Mouse (Mus musculus) forebrain, embryonic 13.5 days (tissue): ENCODE measurements around the gene Gm20661. TPM values are rescaled to one million over a fixed set of nuclear protein-coding genes. Genes with fewer than 3 reads are reported as not detected.

Experiments used
- ATAC-seq: fragments of 200-750 bp; cut with Nextera tagmentation; 2 replicates; pipeline ENCODE4 v1.8.0; 2017
- H3K27ac ChIP-seq: fragments of 300-500 bp; sonication (generic); 2 replicates; pipeline ENCODE4 v1.5.1; 2015; ENCODE audit warnings: inconsistent platforms, mild to moderate bottlenecking, moderate library complexity
- H3K27me3 ChIP-seq: fragments of 300-500 bp; sonication (generic); 2 replicates; pipeline ENCODE4 v1.6.1; 2015; ENCODE audit warnings: mild to moderate bottlenecking, inconsistent platforms
- H3K36me3 ChIP-seq: fragments of 300-500 bp; sonication (generic); 2 replicates; pipeline ENCODE4 v1.6.1; 2015; ENCODE audit warnings: mild to moderate bottlenecking, inconsistent platforms; ENCODE audit not compliant: poor library complexity, severe bottlenecking
- H3K4me1 ChIP-seq: fragments of 300-500 bp; sonication (generic); 2 replicates; pipeline ENCODE4 v1.6.1; 2015; ENCODE audit warnings: inconsistent platforms
- H3K4me2 ChIP-seq: fragments of 300-500 bp; sonication (generic); 2 replicates; pipeline ENCODE4 v1.6.1; 2015; ENCODE audit warnings: inconsistent platforms, mild to moderate bottlenecking, moderate library complexity
- H3K4me3 ChIP-seq: fragments of 300-500 bp; sonication (generic); 2 replicates; pipeline ENCODE4 v1.5.1; 2015; ENCODE audit warnings: mild to moderate bottlenecking, inconsistent platforms
- H3K9ac ChIP-seq: fragments of 300-500 bp; sonication (generic); 2 replicates; pipeline ENCODE4 v1.6.1; 2015; ENCODE audit warnings: mild to moderate bottlenecking, inconsistent platforms
- H3K9me3 ChIP-seq: fragments of 300-500 bp; sonication (generic); replicated peaks from 2 replicates; pipeline ENCODE4 v1.6.1; 2016; ENCODE audit warnings: inconsistent platforms
- WGBS: fragments of 180-500 bp; shearing (Covaris S2); methylation state at CpG from one replicate; pipeline ENCODE4 v1.1.7; 2015; 5-methylcytosine and 5-hydroxymethylcytosine counted together
- polyA plus RNA-seq: library from polyadenylated mRNA; unstranded; fragments of >200 nt; fragmentation: Nextera tagmentation; extraction: Ambion mirVana; gene quantifications from 2 replicates; pipeline ENCODE4 v1.2.1, GENCODE M21; 2015

Gene Gm20661
- polyA plus RNA-seq, 1 experiment from 2014 or later = 0.44 TPM

- Histone ChIP-seq H3K4me3 (no peak overlapping the region), H3K4me1 (no peaks in the 10 kb centered on the region), H3K27ac (no peak overlapping the region), H3K36me3 (peaks cover 38% of the 10 kb centered on the region), H3K27me3 (no peaks in the 10 kb centered on the region), H3K9ac (no peak overlapping the region), H3K9me3 (no peaks in the 10 kb centered on the region), H3K4me2 (no peak overlapping the region)
- 88% methylated on average over 8 of the region's 8 CpGs for WGBS
- ATAC-seq = no peak
Observed at GRCm38 (mm10) chr9:107971690-107972541, 10.9 kb upstream of the Gm20661 start.

DNA sequence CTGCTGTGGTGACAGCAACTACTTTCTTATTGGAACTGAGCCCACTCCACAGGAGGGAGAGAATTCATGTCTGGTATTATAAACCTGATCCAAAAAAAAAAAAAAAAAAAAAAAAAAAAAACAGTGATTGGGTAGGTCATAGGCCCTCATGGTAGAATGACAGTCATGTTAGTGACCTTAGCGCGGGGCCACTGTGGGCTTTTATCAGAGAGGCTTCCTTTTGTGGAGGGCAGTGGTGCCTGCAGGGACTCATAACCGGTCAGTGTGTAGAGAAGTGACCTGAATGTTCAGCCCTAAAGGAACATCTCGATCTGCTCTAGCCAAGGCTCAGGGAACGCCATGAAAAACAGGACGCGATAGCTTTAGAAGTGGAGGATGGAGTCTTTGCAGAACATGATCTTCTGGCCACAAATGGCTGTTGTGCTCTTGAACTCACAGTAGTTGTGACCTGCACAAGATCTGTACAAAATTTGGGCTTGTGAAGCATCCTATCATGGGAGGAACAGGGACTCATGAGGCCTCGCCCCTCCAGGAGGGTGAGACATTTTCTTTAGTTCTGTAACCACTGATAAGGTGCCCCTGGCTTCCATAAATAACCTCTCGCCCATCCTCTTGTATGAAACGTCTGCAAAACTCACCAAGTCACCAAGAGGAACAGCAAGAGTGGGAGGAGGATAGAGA, 8.2 kb upstream of the Gm20661 start:
- Histone ChIP-seq H3K4me1 (no peaks in the 10 kb centered on the region), H3K9me3 (no peaks in the 10 kb centered on the region)

GRCm38 (mm10) chr9:107975399-107976386, 7.2 kb upstream of the Gm20661 start, which contains the start of gene Uba7:
Gene Uba7, plus strand, starts transcription at chr9:107975505.
- H3K9ac ChIP-seq = no peak within 1 kb of the TSS
- no peaks in the 10 kb centered on the region for H3K4me1 ChIP-seq
- no peak for ATAC-seq
- no peaks in the 10 kb centered on the region for H3K9me3 ChIP-seq
- H3K27me3 ChIP-seq = no peaks in the 10 kb centered on the region
- H3K4me3 ChIP-seq = no peak within 1 kb of the TSS
- no peak within 1 kb of the TSS for H3K27ac ChIP-seq
- peaks cover 13% of the 10 kb centered on the region for H3K36me3 ChIP-seq
- WGBS = 73% methylated on average over 12 of the region's 12 CpGs
- no peak within 1 kb of the TSS for H3K4me2 ChIP-seq

More for the DNA sequence above, 8.2 kb upstream of the Gm20661 start:
- no peak overlapping the region for H3K4me3 ChIP-seq
- WGBS = 88% methylated on average over 10 of the region's 10 CpGs
- ATAC-seq = no peak
- H3K27ac ChIP-seq = no peak overlapping the region
- H3K9ac ChIP-seq = no peak overlapping the region
- no peak overlapping the region for H3K4me2 ChIP-seq
- no peaks in the 10 kb centered on the region for H3K27me3 ChIP-seq
- peaks cover 24% of the 10 kb centered on the region for H3K36me3 ChIP-seq

DNA sequence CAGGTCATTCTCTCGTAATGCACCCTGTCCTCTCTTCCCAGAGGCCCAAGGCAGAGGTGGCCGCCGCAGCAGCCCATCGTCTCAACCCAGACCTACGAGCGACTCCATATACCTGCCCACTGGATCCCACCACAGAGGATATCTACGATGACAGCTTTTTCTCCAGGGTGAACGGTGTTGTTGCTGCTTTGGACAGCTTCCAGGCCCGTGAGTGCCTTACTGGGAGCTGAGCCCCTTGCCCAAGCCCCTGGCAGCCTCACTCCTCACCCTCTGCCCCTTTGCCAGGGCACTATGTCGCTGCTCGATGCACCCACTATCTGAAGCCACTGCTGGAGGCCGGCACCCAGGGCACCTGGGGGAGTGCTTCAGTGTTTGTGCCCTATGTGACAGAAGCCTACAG, 4.0 kb upstream of the Gm20661 start:
- no peak for ATAC-seq
- H3K4me3 ChIP-seq = no peak overlapping the region
- H3K27me3 ChIP-seq = peaks cover under 1% of the 10 kb centered on the region; the same call in 1 of the 2 replicates
- 85% methylated on average over 12 of the region's 12 CpGs for WGBS
- H3K9ac ChIP-seq = no peak overlapping the region
- H3K27ac ChIP-seq = no peak overlapping the region
- peaks cover 25% of the 10 kb centered on the region for H3K4me1 ChIP-seq
- H3K4me2 ChIP-seq = no peak overlapping the region
- no peaks in the 10 kb centered on the region for H3K9me3 ChIP-seq
- H3K36me3 ChIP-seq = no peaks in the 10 kb centered on the region

DNA sequence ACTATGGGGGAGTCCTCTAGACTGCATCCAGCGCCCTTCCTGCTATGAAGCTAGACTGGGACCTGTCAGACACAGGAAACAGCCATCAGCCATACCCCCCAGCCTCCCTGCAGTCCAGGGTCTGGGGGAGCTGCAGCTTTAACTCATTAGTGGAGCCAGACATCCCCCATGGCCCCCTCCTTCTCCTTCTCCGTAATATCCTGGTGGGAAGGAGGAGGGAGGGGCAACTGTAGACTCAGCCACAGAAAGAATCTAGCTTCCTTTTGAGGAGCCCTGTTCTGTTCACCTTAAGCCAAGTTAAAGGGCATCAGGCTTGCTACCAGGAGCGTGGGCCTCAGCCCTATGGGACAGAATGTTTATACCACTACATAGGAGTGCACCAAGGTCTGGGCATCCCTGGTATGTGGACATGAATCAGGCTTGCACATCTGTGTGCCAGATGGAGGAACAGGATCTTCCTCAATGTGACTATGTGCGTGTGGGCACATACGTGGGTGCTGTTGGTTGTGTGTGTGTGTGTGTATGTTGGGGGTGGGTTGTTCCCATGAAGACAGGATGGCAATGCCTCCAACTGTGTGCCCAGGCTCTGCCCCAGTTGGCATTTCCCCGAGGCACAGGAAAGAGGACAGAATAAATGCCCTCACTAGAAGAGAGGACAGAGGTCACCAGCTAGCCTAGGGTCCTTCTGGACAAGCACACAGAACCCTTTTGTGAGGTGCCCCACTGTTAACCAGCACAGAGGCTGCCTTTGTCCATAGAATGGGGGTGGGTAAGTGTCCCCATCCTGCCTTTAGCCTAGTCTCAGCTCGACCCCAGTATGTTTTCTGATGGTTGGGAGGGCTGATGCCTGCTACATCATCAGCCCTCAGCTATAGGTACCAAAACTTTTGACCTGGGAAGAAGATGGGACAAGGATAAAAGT, 913 bp upstream of the Gm20661 start:
- peak overlapping the region; percentile 40; the same call in 1 of the 2 replicates for H3K27ac ChIP-seq
- no peak overlapping the region for H3K4me3 ChIP-seq
- H3K27me3 ChIP-seq = peaks cover 16% of the 10 kb centered on the region
- no peaks in the 10 kb centered on the region for H3K9me3 ChIP-seq
- no peak for ATAC-seq
- H3K36me3 ChIP-seq = no peaks in the 10 kb centered on the region
- H3K9ac ChIP-seq = no peak overlapping the region; the same call in 1 of the 2 replicates
- H3K4me1 ChIP-seq = peaks cover 42% of the 10 kb centered on the region
- WGBS = 60% methylated on average over 7 of the region's 7 CpGs
- peak overlapping the region; percentile 8; the same call in 1 of the 2 replicates for H3K4me2 ChIP-seq

GRCm38 (mm10) chr9:107983421-107983890, 598 bp downstream of the Gm20661 start:
- WGBS = 43% methylated on average over 4 of the region's 4 CpGs
- Histone ChIP-seq H3K27ac (no peak overlapping the region; the same call in 1 of the 2 replicates), H3K9ac (no peak overlapping the region), H3K27me3 (peaks cover 21% of the 10 kb centered on the region), H3K4me2 (no peak overlapping the region), H3K36me3 (no peaks in the 10 kb centered on the region), H3K9me3 (no peaks in the 10 kb centered on the region), H3K4me3 (no peak overlapping the region), H3K4me1 (peaks cover 42% of the 10 kb centered on the region)
- ATAC-seq = no peak

DNA sequence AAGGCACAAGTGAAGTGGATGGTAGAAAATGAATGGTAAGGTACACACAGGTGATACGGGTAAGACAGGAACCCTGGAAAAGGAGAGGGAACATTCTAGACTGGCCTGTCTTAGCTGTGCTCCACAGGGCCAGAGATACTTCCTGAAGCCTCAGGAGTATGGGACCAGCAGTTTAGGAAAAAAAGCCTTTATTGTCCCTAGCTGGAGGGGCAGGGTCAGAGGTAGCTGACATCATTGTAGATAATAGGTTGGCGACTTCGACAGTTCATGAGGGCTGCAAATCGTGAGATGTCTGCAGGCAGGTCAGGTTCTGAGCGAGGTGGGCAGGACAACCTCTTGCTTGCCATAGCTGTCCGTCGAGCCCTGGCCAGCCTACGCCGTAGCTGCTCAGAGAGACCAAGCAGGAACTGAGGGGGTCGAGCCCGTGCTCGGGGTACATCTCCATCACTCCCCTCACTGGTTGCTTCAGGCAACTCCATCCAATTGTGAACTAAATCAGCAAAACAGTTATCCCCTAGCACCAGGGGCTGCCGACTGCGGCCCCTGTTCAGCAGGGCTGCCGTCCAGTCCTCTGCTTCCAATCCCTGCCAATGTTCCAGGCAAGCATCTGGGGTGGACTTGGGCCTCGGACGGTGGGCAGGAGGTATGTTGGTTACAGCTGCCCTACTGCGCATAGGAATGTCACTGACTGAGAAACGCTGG, 1.3 kb downstream of the Gm20661 start:
- peaks cover 42% of the 10 kb centered on the region for H3K4me1 ChIP-seq
- no peak overlapping the region for H3K27ac ChIP-seq
- no peaks in the 10 kb centered on the region for H3K9me3 ChIP-seq
- 0 out of 2 replicates have a peak overlapping the region, but pooled peaks have one; percentile 58 for H3K9ac ChIP-seq
- H3K4me3 ChIP-seq = peak overlapping the region; percentile 60
- peak overlapping the region; percentile 89 for H3K4me2 ChIP-seq
- peaks cover 21% of the 10 kb centered on the region for H3K27me3 ChIP-seq
- ATAC-seq = no peak
- no peaks in the 10 kb centered on the region for H3K36me3 ChIP-seq
- WGBS = 83% methylated on average over 19 of the region's 19 CpGs

DNA sequence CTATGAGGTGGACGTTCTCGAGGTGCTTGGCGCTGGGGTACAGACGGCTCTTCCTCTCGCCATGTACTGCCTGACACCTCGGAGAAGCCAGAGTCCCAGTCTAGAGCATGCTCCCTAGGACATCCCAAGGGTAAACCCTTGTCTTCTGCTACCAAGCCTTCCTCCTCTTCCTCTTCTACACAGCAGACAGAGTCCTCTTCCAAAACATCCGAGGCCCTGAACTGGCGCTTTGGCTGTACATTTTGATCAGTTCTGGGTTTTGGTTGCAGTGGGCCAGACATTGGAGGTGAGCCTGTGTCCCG, 1.8 kb downstream of the Gm20661 start:
- no peaks in the 10 kb centered on the region for H3K36me3 ChIP-seq
- H3K4me2 ChIP-seq = peak overlapping the region; percentile 89
- peak overlapping the region; percentile 58; the same call in 1 of the 2 replicates for H3K9ac ChIP-seq
- WGBS = 80% methylated on average over 9 of the region's 9 CpGs
- no peak for ATAC-seq
- H3K4me1 ChIP-seq = peaks cover 42% of the 10 kb centered on the region
- peak overlapping the region; percentile 60 for H3K4me3 ChIP-seq
- H3K27me3 ChIP-seq = peaks cover 21% of the 10 kb centered on the region
- H3K9me3 ChIP-seq = no peaks in the 10 kb centered on the region
- H3K27ac ChIP-seq = 0 out of 2 replicates have a peak overlapping the region, but pooled peaks have one; percentile 25

- peak within 1 kb of the TSS; percentile 58 for H3K9ac ChIP-seq
- peaks cover 42% of the 10 kb centered on the region for H3K4me1 ChIP-seq
- peak; percentile 86 for ATAC-seq
- H3K4me3 ChIP-seq = peak within 1 kb of the TSS; percentile 60
- H3K4me2 ChIP-seq = peak within 1 kb of the TSS; percentile 89
- peak within 1 kb of the TSS; percentile 25; the same call in 1 of the 2 replicates for H3K27ac ChIP-seq
- WGBS = under 1% methylated on average over 57 of the region's 58 CpGs
- no peaks in the 10 kb centered on the region for H3K36me3 ChIP-seq
- peaks cover 21% of the 10 kb centered on the region for H3K27me3 ChIP-seq
- H3K9me3 ChIP-seq = no peaks in the 10 kb centered on the region
Observed at GRCm38 (mm10) chr9:107985131-107986119, 2.6 kb downstream of the Gm20661 start, which contains the start of gene Inka1. Gene Inka1, minus strand, starts transcription at chr9:107985879.
